Mouse (Mus musculus) spleen, adult 2 months (tissue): ENCODE data around the gene Ehhadh. TPM values are rescaled to one million over a fixed set of nuclear protein-coding genes. Genes with fewer than 3 reads are reported as not detected.
A peak's percentile ranks its signal among the peaks of the same experiment; 100 is the strongest.
"Not testable (repeated sequence)": the region's sequence is repeated elsewhere in the genome, so short reads cannot be mapped to it uniquely, and the experiment has no call there.

ENCODE experiments used
- DNase-seq, 2 experiments: peaks; one replicate each; pipeline versions ENCODE4 v3.0.0 to v3.0.0-alpha.2; 2012 to 2021; ENCODE audit warnings: low spot score in 2 of 2, low read depth in 1 of 2
- H3K27ac ChIP-seq: fragments of 200-500 bp; 2 replicates; pipeline ENCODE4 v1.5.1; 2012; ENCODE audit warnings: low read length, inconsistent platforms; ENCODE audit not compliant: insufficient read depth
- H3K27me3 ChIP-seq: fragments of 200-500 bp; 2 replicates; pipeline ENCODE4 v1.6.1; 2012; ENCODE audit warnings: mild to moderate bottlenecking, moderate library complexity, low read length, inconsistent platforms; ENCODE audit not compliant: control insufficient read depth, insufficient read depth
- H3K36me3 ChIP-seq: fragments of 200-500 bp; 2 replicates; pipeline ENCODE4 v1.6.1; 2012; ENCODE audit warnings: mild to moderate bottlenecking, low read length, inconsistent platforms; ENCODE audit not compliant: control insufficient read depth, insufficient read depth
- H3K4me1 ChIP-seq: fragments of 200-500 bp; 2 replicates; pipeline ENCODE4 v1.6.1; 2011; ENCODE audit warnings: inconsistent platforms; ENCODE audit not compliant: control insufficient read depth, insufficient read depth, insufficient read length
- H3K4me3 ChIP-seq: fragments of 200-500 bp; 2 replicates; pipeline ENCODE4 v1.5.1; 2011; ENCODE audit warnings: mild to moderate bottlenecking, inconsistent platforms; ENCODE audit not compliant: insufficient read depth, insufficient read length; ENCODE audit errors: extremely low read depth
- CTCF ChIP-seq: fragments of 200-500 bp; IDR thresholded peaks from 2 replicates; pipeline ENCODE4 v1.5.1; 2011; ENCODE audit warnings: mild to moderate bottlenecking, inconsistent platforms; ENCODE audit not compliant: insufficient read depth, insufficient read length, insufficient replicate concordance; ENCODE audit errors: extremely low read depth
- POLR2A ChIP-seq: fragments of 200-500 bp; IDR thresholded peaks from 2 replicates; pipeline ENCODE4 v1.6.1; 2011; ENCODE audit warnings: low read depth, low read length, inconsistent platforms
- WGBS: fragments of 180-500 bp; shearing (Covaris S2); methylation state at CpG from one replicate; pipeline ENCODE4 v1.1.7; 2018; 5-methylcytosine and 5-hydroxymethylcytosine counted together
- polyA plus RNA-seq: library from polyadenylated mRNA; depleted of rRNA; stranded (reverse); fragments of >200 nt; gene quantifications from 2 replicates; pipeline ENCODE4 v1.2.3, GENCODE M21; 2012

Ehhadh gene
- polyA plus RNA-seq, 1 experiment = 1.4 TPM

DNA sequence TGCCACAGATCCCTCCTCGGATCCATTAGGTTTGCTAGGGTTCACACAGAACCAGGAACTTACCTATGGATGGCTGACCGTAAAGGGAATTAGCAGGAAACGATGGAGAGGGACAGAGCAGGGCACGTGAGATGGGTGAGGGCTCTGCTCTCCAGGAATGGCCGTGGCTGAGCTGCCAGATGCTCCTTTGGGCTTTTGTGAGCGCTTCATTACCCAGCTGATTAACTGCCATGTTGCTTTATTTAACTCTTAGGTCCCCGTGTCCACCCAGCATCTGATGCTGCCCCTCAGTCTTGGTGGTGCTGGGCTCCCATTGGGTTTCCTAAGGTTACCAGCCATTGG is 28.0 kb upstream of the Ehhadh start:
- H3K27ac ChIP-seq = no peak overlapping the region
- H3K4me1 ChIP-seq = peaks cover 2% of the 10 kb centered on the region; the same call in 1 of the 2 replicates
- WGBS = 80% methylated on average over 7 of the region's 7 CpGs
- DNase-seq = no peak
- TF ChIP-seq CTCF = no peak
- no peak for TF ChIP-seq POLR2A
- no peaks in the 10 kb centered on the region for H3K27me3 ChIP-seq
- H3K36me3 ChIP-seq = no peaks in the 10 kb centered on the region
- no peak overlapping the region for H3K4me3 ChIP-seq

DNA sequence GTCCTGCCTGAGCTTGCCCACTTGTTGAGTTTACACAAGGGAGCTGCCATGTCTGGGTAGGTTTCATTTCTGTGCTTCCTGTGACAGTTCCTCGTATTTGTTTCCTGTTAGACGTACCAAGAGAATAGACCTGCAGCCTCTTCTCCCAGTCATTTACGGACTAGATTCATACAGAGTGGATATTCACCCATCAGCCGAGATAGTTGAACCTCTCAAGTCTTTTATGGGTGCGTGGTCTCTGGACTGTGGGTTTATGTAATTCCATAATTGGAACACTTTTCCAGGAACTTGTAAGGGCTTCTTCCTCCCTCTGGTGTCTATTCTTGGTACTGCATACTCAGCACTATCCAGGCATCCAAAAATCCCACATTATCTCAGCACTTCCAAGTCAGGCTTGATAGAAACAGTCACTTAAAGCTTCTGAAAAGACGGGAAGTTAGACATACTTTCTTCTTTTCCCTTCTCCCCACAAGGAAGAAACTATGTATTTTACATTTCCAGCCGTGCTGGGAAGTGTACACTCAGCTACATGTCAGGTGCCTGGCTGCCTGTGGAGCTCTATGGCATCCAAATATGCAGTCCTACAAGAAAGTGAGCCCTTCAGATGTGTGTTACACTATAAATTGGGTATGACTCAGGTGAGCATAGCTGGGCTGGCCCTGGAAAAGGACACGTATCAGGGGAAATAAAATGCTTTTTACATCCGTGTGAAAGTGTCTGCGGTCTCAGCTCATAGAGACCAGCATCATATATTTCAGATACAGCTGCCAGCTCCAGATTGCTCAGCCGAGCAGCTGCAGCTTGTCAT is 27.5 kb upstream of the Ehhadh start:
- TF ChIP-seq POLR2A (no peak), CTCF (no peak)
- H3K36me3 ChIP-seq = no peaks in the 10 kb centered on the region
- H3K27ac ChIP-seq = no peak overlapping the region
- 0 out of 2 replicates have a peak overlapping the region, but pooled peaks have one; percentile 16 for H3K4me3 ChIP-seq
- H3K27me3 ChIP-seq = no peaks in the 10 kb centered on the region
- WGBS = 61% methylated on average over 11 of the region's 11 CpGs
- DNase-seq = no peak
- H3K4me1 ChIP-seq = peaks cover 2% of the 10 kb centered on the region; the same call in 1 of the 2 replicates

DNA sequence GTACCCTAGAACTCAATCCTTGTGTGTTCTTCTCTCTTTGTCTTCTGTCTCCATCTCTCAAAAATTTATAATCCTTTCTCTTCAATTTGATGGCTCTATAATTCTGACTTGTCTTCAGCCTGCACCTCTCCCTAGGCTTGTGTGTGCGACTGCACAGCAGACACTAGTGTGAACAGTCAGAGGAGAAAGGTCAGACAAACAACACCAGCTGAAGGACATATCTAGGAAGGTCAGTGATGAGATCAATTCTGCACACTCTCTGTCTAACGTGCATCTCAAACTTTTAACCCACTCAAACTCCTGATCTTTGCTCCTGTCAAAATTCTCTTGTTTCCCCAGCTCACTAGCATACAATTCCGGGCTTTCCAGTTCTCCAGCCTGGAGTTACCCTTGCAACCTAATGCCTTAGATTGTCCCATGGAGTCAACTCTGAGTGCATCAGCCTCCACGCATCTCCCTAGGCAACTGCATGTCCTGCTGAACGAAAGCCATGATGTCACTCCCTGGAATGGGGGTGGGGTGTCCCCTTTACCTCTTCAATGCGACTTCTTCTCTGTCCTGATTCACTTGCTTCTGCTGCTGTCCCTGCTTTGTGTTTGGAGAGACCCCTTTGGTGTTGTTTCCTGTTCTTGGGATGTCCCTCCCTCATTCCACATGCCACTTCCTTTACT is 25.7 kb upstream of the Ehhadh start:
- Histone ChIP-seq H3K4me3 (no peak overlapping the region), H3K27me3 (no peaks in the 10 kb centered on the region), H3K27ac (no peak overlapping the region), H3K4me1 (peaks cover 2% of the 10 kb centered on the region; the same call in 1 of the 2 replicates), H3K36me3 (0 out of 2 replicates have a peak, but pooled peaks cover 2% of the 10 kb centered on the region)
- no peak for DNase-seq
- TF ChIP-seq CTCF = no peak
- no peak for TF ChIP-seq POLR2A
- 85% methylated on average over 6 of the region's 6 CpGs for WGBS

DNA sequence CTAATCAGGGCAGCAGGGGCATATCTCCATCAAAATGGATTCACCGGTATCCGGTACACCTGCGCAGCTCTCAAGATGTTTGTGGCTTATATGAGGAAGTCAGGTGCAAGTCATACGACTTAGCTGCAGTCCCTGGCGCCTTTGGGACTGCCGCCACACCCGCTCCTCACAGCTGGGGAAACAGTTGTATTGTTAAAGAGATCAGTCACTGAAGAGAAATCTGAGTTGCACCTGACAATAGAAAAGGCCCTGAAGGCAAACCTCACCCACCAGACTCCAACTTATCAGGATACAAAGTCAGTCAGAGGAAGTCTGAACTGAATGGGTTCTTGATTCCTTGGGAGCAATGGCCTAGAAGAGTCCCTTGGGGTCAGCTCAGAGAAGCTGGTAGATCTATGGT is 20.2 kb upstream of the Ehhadh start:
- not testable (repeated sequence) for H3K27me3 ChIP-seq, H3K36me3 ChIP-seq, H3K4me1 ChIP-seq, H3K27ac ChIP-seq, DNase-seq, H3K4me3 ChIP-seq
- 70% methylated on average over 7 of the region's 7 CpGs for WGBS

DNA sequence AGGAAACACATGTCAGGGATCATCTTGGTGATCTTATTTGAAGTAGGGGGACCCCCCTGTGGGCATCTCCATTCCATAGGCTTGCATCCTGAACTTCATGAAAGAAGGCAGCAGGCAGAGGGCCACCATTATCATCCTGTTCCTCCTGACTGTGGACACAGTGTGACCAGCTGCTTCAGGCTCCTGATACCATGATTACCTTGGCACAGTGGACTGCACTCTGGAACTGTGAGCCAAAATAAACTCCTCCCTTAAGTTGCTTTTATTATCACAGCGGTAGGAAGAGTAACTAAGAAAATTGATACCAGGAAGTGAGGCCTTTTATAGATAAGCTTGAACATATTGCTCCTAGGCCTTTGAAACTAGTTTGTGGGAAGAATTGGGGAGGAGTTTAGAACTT is 19.3 kb upstream of the Ehhadh start:
- WGBS = 81% methylated on average over 1 of the region's 1 CpGs
- H3K36me3 ChIP-seq = peaks cover 8% of the 10 kb centered on the region; the same call in 1 of the 2 replicates
- H3K27me3 ChIP-seq = no peaks in the 10 kb centered on the region
- H3K4me3 ChIP-seq = no peak overlapping the region
- DNase-seq = no peak
- no peaks in the 10 kb centered on the region for H3K4me1 ChIP-seq
- no peak for TF ChIP-seq POLR2A
- no peak for TF ChIP-seq CTCF
- H3K27ac ChIP-seq = no peak overlapping the region

DNA sequence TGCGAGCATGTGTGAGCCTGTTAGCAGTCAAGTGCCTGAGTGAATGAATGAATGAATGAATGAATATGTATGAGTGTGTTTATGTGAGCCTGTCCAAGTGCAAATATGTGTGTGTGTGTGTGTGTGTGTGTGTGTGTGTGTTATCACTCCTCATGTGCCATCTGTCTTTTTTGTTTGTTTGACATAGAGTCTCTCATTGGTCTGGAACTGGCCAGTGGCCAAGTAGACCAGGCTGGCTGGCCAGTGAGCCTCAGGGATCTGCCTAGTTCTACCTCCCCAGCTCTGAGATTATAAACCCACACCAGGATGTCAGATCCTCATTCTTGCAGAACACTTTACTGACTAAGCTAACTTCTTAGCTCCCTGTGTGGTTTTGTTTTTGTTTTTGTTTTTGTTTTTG is 16.7 kb upstream of the Ehhadh start:
- no peak overlapping the region for H3K27ac ChIP-seq
- H3K4me1 ChIP-seq = no peaks in the 10 kb centered on the region
- no peak overlapping the region for H3K4me3 ChIP-seq
- no peak for DNase-seq
- TF ChIP-seq POLR2A = no peak
- TF ChIP-seq CTCF = no peak
- 93% methylated on average over 1 of the region's 1 CpGs for WGBS
- no peaks in the 10 kb centered on the region for H3K27me3 ChIP-seq
- peaks cover 12% of the 10 kb centered on the region for H3K36me3 ChIP-seq

DNA sequence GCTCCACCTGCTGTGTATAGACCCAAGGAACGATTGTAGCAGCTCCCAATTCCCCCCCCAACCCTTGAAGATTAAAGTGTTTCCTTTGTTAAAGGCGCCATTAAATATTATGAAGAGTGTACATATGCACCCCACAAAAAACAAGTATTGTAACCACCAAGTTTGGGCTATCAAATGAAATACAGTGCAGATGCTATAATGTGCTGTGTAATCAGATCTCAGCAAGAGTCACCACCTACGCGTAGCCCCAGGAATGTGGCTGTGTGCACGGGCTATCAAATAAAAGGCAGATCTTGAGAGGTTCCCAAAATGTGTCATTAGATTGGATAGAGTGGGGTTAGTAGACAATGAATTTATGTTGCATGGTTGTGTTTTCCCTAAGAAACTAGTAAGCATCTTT is 7.5 kb upstream of the Ehhadh start:
- Histone ChIP-seq H3K27ac (no peak overlapping the region), H3K36me3 (peaks cover 1% of the 10 kb centered on the region), H3K4me1 (no peaks in the 10 kb centered on the region; the same call in 1 of the 2 replicates), H3K4me3 (no peak overlapping the region), H3K27me3 (no peaks in the 10 kb centered on the region)
- no peak for DNase-seq
- WGBS = 46% methylated on average over 5 of the region's 5 CpGs
- no peak for TF ChIP-seq POLR2A
- TF ChIP-seq CTCF = no peak
